Mouse (Mus musculus) G1E (cell line): ENCODE measurements around the gene Oosp1.

Source experiments
- GATA1 ChIP-seq: IDR thresholded peaks from 2 replicates; pipeline ENCODE4 v1.6.1; 2012; ENCODE audit warnings: borderline replicate concordance, low read length, inconsistent platforms, mixed read lengths
- POLR2AphosphoS5 ChIP-seq: IDR thresholded peaks from 2 replicates; pipeline ENCODE4 v1.6.1; 2012; ENCODE audit warnings: low read depth, low read length, inconsistent platforms; ENCODE audit not compliant: insufficient replicate concordance

GRCm38 (mm10) chr19:11724275-11724674, 33.3 kb upstream of the Oosp1 start:
- TF ChIP-seq GATA1 (no peak), POLR2AphosphoS5 (no peak)
